Mouse (Mus musculus) midbrain, postnatal 0 days (tissue): ENCODE data around the gene Nccrp1. TPM values are rescaled to one million over a fixed set of nuclear protein-coding genes. Genes with fewer than 3 reads are reported as not detected.

Experiments used
- ATAC-seq: fragments of 200-750 bp; cut with Nextera tagmentation; 2 replicates; pipeline ENCODE4 v1.8.0; 2017; ENCODE audit warnings: moderate number of reproducible peaks, mild to moderate bottlenecking, moderate TSS enrichment, moderate library complexity; ENCODE audit not compliant: low FRiP score
- DNase-seq: peaks from one replicate; pipeline ENCODE4 v3.0.0-alpha.2; 2015; ENCODE audit warnings: low spot score
- H3K27ac ChIP-seq: fragments of 300-500 bp; sonication (generic); 2 replicates; pipeline ENCODE4 v1.5.1; 2014; ENCODE audit warnings: low read depth, mild to moderate bottlenecking, low read length, mixed read lengths
- H3K27me3 ChIP-seq: fragments of 300-500 bp; sonication (generic); 2 replicates; pipeline ENCODE4 v1.6.1; 2014; ENCODE audit warnings: low read length, control low read depth, mixed read lengths; ENCODE audit not compliant: insufficient read depth
- H3K36me3 ChIP-seq: fragments of 300-500 bp; sonication (generic); 2 replicates; pipeline ENCODE4 v1.6.1; 2014; ENCODE audit warnings: low read length, control low read depth, mixed read lengths; ENCODE audit not compliant: insufficient read depth
- H3K4me1 ChIP-seq: fragments of 300-500 bp; sonication (generic); 2 replicates; pipeline ENCODE4 v1.6.1; 2014; ENCODE audit warnings: mild to moderate bottlenecking, control low read depth, antibody characterized with exemption, low read length, mixed read lengths; ENCODE audit not compliant: insufficient read depth
- H3K4me2 ChIP-seq: fragments of 300-500 bp; sonication (generic); 2 replicates; pipeline ENCODE4 v1.6.1; 2014; ENCODE audit warnings: low read depth, mild to moderate bottlenecking, low read length, mixed read lengths; ENCODE audit not compliant: poor library complexity, severe bottlenecking
- H3K4me3 ChIP-seq: fragments of 300-500 bp; sonication (generic); 2 replicates; pipeline ENCODE4 v1.5.1; 2014; ENCODE audit warnings: low read depth, mild to moderate bottlenecking, low read length, moderate library complexity
- H3K9ac ChIP-seq: fragments of 300-500 bp; sonication (generic); replicated peaks from 2 replicates; pipeline ENCODE4 v1.6.1; 2014; ENCODE audit warnings: mild to moderate bottlenecking, low read length, moderate library complexity, mixed read lengths; ENCODE audit not compliant: poor library complexity, severe bottlenecking
- H3K9me3 ChIP-seq: fragments of 300-500 bp; sonication (generic); 2 replicates; pipeline ENCODE4 v1.6.1; 2016; ENCODE audit warnings: low read length, control low read depth
- CTCF ChIP-seq: IDR thresholded peaks from 2 replicates; pipeline ENCODE4 v1.5.1; 2016; ENCODE audit warnings: antibody characterized with exemption, mild to moderate bottlenecking
- WGBS: fragments of 180-500 bp; shearing (Covaris S2); extraction: QIAGEN DNeasy Blood & Tissue Kit; methylation state at CpG from one replicate; pipeline ENCODE4 v1.1.7; 2014; 5-methylcytosine and 5-hydroxymethylcytosine counted together
- polyA plus RNA-seq: library from polyadenylated mRNA; unstranded; fragments of >200 nt; fragmentation: Nextera tagmentation; extraction: Ambion mirVana; gene quantifications from 2 replicates; pipeline ENCODE4 v1.2.1, GENCODE M21; 2015
- total RNA-seq: library from RNA; depleted of rRNA; stranded (reverse); fragments of >200 nt; gene quantifications from 2 replicates; pipeline ENCODE4 v1.2.3, GENCODE M21; 2014

Gene Nccrp1
- total and polyA plus RNA-seq, 2 experiments from 2014 or later: 0.16 to 1.4 TPM

GRCm38 (mm10) chr7:28572689-28573088 is 25.6 kb upstream of the Nccrp1 start:
- H3K4me2 ChIP-seq: no peak overlapping the region
- H3K9me3 ChIP-seq: no peaks in the 10 kb centered on the region
- H3K36me3 ChIP-seq: peaks cover 5% of the 10 kb centered on the region
- H3K9ac ChIP-seq: no peak overlapping the region
- H3K27me3 ChIP-seq: no peaks in the 10 kb centered on the region
- ATAC-seq (no peak), DNase-seq (no peak)
- TF ChIP-seq CTCF: no peak
- H3K4me3 ChIP-seq: no peak overlapping the region
- no peak overlapping the region for H3K27ac ChIP-seq
- H3K4me1 ChIP-seq: no peaks in the 10 kb centered on the region
- WGBS: 92% methylated on average over 5 of the region's 5 CpGs

- H3K36me3 ChIP-seq: peaks cover 20% of the 10 kb centered on the region
- ATAC-seq (no peak), DNase-seq (peak; percentile 44)
- H3K9ac ChIP-seq: no peak overlapping the region
- H3K27me3 ChIP-seq: no peaks in the 10 kb centered on the region
- TF ChIP-seq CTCF: no peak
- H3K4me3 ChIP-seq: no peak overlapping the region
- no peaks in the 10 kb centered on the region for H3K9me3 ChIP-seq
- no peak overlapping the region for H3K27ac ChIP-seq
- no peaks in the 10 kb centered on the region for H3K4me1 ChIP-seq
- 46% methylated on average over 5 of the region's 5 CpGs for WGBS
- no peak overlapping the region for H3K4me2 ChIP-seq
Observed at GRCm38 (mm10) chr7:28570982-28571682, 24.1 kb upstream of the Nccrp1 start.

GRCm38 (mm10) chr7:28570291-28570981 is 23.4 kb upstream of the Nccrp1 start:
- H3K9ac ChIP-seq: no peak overlapping the region
- no peak overlapping the region for H3K27ac ChIP-seq
- WGBS: 67% methylated on average over 12 of the region's 12 CpGs
- DNase-seq (peak; percentile 51), ATAC-seq (no peak)
- no peaks in the 10 kb centered on the region for H3K27me3 ChIP-seq
- H3K4me3 ChIP-seq: no peak overlapping the region
- TF ChIP-seq CTCF: no peak
- no peaks in the 10 kb centered on the region for H3K4me1 ChIP-seq
- no peak overlapping the region for H3K4me2 ChIP-seq
- H3K36me3 ChIP-seq: peaks cover 24% of the 10 kb centered on the region
- no peaks in the 10 kb centered on the region for H3K9me3 ChIP-seq

GRCm38 (mm10) chr7:28568253-28568652 is 21.2 kb upstream of the Nccrp1 start:
- ATAC-seq: no peak
- Histone ChIP-seq H3K27me3 (no peaks in the 10 kb centered on the region), H3K4me2 (no peak overlapping the region), H3K9ac (no peak overlapping the region), H3K4me3 (no peak overlapping the region), H3K4me1 (no peaks in the 10 kb centered on the region), H3K9me3 (no peaks in the 10 kb centered on the region), H3K27ac (no peak overlapping the region), H3K36me3 (peaks cover 34% of the 10 kb centered on the region)
- TF ChIP-seq CTCF: peak; percentile 78
- peak; percentile 58 for DNase-seq

GRCm38 (mm10) chr7:28567539-28567938 is 20.5 kb upstream of the Nccrp1 start:
- Histone ChIP-seq H3K9me3 (no peaks in the 10 kb centered on the region), H3K4me3 (no peak overlapping the region), H3K36me3 (peaks cover 36% of the 10 kb centered on the region), H3K4me2 (no peak overlapping the region), H3K27me3 (no peaks in the 10 kb centered on the region), H3K9ac (no peak overlapping the region), H3K27ac (no peak overlapping the region), H3K4me1 (no peaks in the 10 kb centered on the region)
- no peak for ATAC-seq
- no peak for TF ChIP-seq CTCF
- DNase-seq: no peak
- 91% methylated on average over 4 of the region's 4 CpGs for WGBS

GRCm38 (mm10) chr7:28565407-28565806 is 18.4 kb upstream of the Nccrp1 start:
- H3K4me1 ChIP-seq: no peaks in the 10 kb centered on the region
- DNase-seq: no peak
- no peak overlapping the region for H3K27ac ChIP-seq
- H3K4me3 ChIP-seq: no peak overlapping the region
- no peak overlapping the region for H3K4me2 ChIP-seq
- no peaks in the 10 kb centered on the region for H3K27me3 ChIP-seq
- no peak for TF ChIP-seq CTCF
- H3K9me3 ChIP-seq: no peaks in the 10 kb centered on the region
- H3K36me3 ChIP-seq: peaks cover 49% of the 10 kb centered on the region
- no peak for ATAC-seq
- 65% methylated on average over 5 of the region's 5 CpGs for WGBS
- no peak overlapping the region for H3K9ac ChIP-seq
